Mouse (Mus musculus) retina, postnatal 7 days (tissue): ENCODE data around the gene Ncaph2.
A peak's percentile ranks its signal among the peaks of the same experiment; 100 is the strongest.

Experiments
- DNase-seq: peaks from one replicate; pipeline ENCODE4 v3.0.0-alpha.2; 2012; ENCODE audit warnings: low read depth, low spot score

Ncaph2 gene

DNA sequence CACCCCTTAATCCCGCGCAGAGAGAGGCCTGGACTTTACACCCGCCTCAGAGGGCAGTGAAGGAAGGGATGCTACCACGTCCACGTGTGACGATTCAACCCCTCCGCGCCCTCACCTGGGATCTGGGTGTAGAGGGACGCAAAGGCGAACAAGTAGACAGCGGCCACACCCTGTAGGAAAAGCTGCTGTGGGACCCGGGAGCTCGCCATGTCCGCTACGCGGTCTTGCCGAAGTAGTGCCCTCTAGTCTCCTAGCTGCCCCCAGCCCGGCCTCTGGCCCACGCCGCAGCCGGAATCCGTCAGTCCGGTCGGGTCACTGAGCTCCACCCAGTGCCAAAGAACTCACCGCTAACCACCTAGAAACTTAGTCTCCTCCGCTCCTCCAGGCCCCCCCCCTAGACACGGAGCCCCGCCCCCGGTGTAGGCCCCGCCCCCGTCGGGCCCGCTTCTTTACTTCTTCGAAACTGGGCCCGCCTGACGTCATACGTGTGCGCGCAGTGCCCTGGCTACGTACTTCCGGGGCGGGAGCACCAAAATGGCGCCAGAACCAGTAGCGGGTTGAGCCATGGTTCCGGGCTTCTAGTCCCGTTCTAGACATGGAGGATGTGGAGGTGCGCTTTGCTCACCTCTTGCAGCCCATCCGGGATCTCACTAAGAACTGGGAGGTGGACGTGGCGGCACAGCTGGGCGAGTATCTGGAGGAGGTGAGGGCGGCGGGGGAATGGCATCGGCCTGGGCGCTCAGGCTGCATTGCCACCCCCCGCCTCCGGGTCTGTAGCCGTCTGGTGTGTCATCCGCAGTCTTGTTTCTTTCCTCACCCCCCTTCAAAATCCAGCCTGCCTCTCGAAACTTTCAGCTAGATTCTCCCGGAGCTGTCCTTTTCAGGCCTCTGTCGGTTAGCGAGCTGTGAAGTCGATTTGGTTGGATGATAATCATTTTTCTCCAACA is at the start of gene Ncaph2, which contains the start of gene Lmf2:
TSS of gene Ncaph2 (plus strand) at position 479 of the 947 bp plus-strand sequence.
TSS of gene Lmf2 (minus strand) at position 419 of the 947 bp plus-strand sequence.
- peak; percentile 94 for DNase-seq

DNA sequence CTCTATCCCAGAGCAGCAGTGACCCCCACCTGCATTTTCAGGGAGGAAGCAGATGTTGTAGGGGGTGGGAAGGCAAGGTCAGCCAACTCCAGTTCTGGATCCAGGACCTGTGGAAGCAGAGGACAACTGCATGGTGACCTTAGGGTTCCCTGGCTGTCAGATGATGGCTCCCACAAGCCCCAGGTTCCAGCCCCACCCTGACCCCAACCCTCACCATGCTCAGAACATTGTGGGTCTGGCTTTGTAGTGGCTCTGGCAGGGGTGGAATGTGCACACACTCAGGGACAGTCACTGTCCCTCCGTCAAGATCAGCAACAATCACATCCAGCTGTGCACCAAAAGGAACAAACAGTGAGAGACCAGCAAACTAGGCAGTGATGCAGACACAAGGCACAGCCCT is 49.6 kb upstream of the Ncaph2 start:
- DNase-seq = no peak

DNA sequence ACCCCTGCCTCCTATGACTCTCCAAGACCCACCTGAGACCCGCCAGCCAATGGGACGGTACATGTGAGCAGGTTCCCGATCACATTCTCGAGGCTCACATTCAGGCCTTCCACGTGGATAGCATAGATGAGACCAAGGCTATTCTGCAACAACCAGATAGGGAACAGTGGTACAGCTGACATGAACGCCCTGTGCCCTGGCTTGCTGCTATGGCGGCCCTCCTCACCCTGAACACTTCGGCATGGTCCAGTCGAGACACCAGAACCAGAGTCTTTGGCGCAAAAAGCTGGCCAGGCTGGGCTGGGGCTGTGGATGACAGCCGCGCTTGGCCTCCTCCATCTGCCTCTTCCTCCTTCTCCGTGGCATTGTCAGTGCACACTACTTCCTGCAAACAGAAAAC is 48.1 kb upstream of the Ncaph2 start:
- no peak for DNase-seq

DNA sequence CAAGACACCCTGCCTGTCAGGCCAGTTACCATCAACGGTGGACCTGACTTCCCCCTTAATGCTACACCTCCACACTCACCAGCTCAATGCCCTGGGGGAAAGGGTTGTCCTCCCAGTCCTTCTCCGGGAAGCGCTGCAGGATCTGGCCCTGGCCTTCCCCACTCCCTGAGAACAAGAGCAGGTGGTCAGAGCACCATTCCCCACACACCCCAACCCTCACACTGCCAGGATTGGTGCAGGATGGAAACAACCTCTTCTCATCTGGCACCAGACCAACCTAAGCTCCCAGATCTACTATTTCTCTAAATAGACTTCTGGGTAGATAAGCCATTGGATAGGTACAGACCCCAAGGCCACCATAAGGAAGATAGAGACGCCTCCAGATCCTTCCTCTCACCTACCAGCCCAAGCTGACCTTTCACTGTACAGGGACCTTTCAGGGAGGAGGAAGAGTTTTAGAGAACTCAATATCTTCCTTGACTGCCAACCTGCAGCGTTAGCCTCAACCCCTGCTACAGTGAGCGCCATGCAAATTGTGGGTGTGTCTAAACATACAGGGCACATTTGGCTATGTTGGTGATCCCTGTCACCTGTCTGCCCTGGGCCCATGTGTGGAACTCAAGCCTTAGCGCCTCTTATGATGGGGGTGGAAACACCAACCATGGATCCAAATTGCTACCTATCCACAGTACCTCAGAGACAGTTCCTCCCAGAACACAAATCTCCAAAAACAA is 46.9 kb upstream of the Ncaph2 start:
- DNase-seq = no peak

DNA sequence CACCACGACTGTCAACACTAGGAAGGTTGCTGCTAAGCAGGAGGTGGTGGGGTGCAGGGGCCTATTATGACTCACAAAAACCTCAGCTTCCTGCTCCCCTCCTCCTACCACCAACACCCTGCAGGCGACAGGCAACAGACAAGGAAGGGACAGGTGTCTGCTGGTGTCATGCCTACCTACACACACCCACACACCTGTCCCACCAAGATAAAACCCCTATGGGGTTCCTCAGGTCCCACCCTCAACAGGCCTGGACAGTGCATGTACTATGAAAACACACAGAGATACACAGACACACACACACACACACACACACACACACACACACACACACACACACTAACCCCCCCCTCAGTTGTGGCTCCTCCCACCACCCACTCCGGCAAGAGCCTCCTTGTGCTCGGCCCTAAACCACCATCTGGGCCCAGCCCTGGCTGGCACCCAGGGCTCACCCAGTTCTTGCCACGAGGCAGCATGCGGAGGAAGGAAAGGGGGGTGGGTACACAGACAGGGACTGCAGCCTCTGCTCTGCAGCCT is 45.5 kb upstream of the Ncaph2 start:
- DNase-seq = no peak

DNA sequence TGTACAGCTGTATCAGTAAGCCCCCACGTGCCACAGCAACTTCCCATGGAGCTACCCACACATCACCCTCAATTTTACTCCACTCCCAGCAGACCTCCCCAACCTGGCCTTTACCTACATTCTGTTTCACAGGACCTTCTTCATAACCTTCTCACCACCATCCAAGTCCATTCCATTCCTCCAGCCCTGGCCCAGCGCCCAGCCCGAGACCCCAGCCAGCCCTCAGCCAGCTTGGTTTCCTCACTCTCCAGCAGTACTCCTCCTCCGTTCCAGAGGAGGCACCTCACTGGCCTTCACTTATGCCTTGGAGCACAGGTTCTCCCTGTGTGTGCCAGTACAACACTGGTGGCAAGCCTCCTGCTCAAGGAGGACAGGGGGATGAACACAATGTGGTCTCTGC is 42.2 kb upstream of the Ncaph2 start:
- DNase-seq = no peak

DNA sequence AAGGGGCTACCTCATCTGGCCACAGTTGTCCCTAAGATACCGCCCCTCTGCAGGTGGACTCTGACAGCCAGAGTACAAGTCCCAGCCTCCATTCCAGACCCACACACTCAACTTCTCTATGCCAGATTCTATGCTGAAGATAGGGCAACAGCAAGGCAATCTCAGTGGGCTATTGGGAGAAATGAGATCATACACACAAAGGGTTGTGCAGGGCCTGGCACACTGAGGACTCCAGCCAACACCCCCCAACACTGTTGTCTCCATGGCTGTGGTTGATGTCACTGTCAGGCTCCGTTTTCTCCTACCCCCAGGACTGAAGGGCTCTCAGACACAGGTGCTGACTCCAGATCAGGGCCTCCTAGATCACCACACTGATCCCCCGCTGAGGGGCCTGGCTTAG is 41.4 kb upstream of the Ncaph2 start:
- no peak for DNase-seq

DNA sequence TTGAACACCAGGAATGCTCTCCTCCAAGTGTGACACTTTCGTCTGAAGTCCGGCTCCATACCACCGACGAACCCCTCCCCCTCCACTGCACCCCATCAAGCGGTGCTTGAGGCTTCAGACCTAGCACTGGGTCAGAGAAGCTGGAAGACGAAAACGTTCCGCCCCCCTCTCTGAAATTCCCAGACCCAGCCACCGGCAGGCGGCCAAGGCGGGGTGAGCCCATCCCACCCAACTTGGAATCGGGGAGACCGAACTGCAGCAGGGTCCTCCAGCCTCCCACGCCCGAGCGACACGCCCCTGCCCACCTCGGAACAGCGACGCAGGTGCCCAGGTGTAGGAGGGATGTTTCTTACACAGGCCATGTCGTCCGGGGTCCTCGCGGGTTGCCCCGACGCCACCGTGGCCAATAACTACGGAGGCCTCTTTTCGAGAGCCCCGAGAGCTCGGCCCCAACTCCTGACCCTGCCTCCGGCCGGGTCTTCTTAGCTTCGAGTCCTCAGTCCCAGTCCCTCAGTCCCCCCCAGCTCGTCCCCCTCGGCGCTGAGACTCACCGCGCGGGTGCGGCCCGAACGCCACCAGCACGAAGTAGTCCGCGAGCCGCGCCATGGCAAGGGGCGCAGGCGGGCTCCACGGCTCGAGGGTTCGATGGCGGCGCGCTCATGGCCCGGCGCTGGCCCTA is 40.9 kb upstream of the Ncaph2 start:
- DNase-seq = peak; percentile 6

DNA sequence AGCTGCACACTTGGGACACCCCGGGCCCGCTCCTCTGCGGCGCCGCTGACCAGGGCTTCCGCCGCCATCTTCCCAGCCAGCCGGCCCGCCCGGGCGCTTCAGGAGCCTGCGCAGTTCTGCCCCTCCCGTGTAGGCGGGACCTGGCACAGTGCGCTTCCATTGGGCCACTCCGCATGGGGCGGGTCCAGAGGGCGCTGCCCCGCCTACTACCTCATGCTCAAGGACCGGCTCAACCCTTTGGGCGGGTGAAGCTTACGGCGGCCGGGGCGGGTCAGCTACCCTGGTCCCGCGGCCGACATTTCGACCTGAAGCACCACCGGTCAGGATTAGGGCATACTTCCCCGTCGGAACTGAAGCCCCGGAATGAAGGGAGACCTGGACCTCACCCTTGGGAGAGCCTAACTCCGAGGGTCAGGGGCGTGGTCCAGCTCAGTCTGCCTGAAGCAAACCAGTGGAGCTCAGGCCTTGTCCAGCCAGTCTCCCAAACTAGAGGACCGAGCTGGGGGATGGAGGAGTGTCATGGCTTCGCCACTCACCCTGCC is 40.3 kb upstream of the Ncaph2 start, which contains the start of gene Sbf1:
TSS of gene Sbf1 (minus strand) at position 122 of the 542 bp plus-strand sequence.
- DNase-seq = peak; percentile 94

DNA sequence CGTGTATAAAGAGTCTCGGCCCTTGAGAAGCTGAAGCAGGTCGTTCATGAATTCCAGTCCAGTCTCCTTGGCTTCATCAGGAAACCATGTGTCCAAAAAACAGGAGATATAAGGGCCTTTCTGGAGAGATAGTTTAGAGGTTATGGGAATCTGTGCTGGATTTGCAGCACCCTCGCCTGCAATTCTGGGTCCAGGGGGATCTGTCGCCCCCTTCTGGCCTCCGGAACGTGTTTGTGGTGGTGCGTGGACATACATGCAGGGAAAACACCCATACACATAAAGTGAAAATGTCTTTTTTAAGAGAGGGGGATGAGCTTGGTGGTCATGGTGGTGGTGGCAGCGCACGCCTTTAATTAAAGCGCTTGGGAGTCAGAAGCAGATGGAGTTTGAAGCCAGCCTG is 39.4 kb upstream of the Ncaph2 start:
- DNase-seq = no peak

DNA sequence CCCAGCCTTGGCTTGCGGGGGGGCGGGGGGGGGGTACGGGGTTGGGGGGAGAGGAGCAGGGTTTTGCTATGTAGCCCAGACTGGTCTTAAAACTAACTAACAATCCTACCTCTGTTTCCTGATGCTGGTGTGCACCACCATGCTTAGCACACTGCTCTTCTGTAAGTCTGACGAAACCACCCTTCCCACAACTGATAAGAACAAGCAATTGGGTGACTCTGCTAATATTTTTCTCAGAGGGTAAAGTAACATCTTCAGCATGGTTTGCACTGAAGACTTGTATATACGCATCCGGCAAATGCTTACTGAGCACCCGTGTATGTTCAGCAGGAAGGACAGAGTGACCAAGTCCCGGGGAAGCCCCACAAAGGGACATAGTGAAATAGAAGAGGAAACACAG is 34.3 kb upstream of the Ncaph2 start:
- no peak for DNase-seq

DNA sequence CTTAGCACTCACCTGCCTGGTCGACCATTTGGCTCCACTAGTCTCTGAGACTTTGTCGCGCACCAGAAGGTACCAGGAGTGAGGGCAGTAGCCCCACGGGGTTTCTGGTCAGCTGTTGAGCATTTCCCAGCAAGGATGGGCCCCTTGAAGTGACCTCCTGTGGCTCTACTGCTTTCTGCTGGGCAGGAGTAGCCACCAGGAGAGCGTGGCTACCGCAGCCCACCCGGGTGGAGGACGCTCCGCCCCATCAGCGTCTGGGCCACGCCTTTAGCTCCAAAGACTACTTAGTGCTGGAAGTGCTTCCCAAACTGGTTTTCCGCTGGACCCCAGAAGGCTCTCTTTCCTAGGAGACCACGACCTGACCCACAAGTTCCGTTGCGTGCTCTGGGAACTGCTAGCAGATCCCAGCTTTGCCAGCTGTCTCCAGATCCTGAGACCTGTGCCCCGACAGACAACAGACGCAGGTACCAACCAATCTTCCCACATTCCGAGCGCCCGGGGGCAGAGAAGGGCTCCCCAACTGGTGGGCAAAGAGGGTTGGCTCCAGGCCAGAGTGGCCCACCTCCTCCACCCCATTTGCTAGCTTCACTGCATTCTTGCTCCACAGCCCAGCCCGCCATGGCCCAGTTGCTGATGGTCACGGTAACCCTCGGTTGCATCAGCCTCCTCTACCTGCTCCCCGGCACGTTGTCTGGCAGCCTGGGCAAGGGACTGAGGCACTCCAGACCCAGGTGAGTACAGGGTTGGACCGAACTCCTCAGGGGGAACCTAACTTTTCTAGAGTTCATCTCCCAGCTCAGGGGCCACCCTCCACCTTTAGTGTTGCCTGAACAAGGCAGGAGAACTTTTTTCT is 32.6 kb upstream of the Ncaph2 start, which contains the start of gene Adm2:
TSS of gene Adm2 (plus strand) at position 51 of the 853 bp plus-strand sequence.
- DNase-seq = no peak

DNA sequence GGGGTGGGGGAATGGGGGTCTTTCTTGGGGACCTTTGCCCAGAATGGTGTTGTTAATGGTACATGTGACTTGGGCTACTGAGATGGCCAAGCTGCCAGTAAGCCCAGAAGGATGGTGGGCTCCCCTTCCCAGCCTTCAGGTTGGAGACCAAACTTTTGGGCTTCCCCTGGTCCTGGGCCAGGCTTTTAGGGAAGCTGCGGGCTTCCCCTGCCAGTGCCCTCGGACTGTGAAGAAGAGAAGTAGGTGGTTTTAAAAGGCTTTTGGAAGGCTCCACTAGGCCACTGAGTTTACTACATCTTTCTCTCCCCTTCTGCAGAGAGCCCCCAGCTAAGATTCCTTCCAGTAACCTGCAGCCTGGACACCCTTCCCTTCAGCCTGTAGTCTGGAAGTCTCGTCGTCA is 31.9 kb upstream of the Ncaph2 start:
- no peak for DNase-seq

DNA sequence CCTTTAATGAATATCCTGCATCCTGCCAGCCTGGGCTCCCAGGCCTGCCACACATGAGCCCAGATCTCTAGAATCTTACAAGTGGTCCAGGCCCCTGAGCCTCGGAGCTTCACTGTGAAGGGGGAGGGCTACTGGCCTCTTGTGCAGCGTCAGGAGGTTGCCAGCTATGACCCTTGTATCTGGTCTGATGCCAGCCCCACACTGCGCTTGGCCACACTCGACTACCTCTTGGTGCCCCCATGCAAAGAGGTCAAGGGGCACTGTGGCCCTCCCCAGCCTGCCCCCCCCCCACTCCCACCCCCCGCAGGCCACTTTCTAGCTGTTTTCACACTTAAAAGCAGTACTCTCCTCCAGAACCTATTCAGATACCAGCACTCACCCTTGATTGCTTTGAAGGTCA is 29.1 kb upstream of the Ncaph2 start:
- no peak for DNase-seq

DNA sequence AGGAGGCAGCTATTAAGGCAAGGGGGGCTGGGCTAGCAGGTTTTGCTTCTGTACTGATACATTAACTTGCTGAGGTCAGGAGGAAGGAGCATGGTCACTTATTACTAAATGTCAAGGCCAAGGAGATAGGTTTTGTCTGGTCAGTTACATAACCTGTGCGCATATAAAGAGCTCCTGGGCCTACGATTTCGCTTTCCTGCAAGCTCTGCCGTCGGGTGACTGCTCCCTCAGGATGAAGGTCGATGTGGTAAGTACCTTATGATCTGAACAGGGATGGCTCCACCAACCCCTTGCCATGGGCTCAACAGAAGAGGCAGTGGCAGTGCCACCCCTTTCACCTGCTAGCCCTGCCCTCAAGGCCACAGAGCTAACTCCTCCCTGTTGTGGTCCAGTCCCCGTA is 21.2 kb upstream of the Ncaph2 start, which contains the start of gene Miox:
TSS of gene Miox (plus strand) at position 128 of the 400 bp plus-strand sequence.
- no peak for DNase-seq

DNA sequence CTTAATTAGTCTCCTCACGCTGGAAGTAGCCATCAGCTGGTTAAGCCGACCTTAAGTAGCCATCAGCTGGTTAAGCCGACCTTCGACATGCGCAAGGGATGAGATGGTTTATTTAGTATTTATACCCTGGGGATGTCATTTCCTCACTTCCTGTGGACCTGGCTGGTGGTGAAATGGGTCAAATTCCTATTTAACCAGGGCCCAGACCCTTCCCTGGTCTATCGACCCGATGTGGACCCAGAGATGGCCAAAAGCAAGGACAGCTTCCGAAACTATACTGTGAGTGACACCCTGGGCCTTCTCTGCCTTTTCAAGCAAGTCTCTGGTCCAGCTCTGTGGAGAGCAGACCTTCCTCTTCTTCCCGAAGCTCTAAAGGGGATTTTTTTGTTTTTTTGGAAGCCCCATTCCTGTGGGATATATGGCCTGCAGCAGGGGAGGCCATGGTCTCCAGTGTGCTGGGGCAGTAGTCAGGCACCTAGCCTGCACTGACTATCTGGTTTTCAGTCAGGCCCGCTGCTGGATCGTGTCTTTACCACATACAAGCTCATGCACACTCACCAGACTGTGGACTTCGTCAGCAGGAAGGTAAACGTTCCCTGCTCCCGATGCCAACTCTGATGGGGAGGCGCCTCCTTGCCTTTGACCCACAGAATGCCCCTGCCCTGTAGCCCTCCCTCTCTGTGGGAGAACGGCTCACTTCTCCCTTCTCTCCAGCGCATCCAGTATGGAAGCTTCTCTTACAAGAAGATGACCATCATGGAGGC is 20.6 kb upstream of the Ncaph2 start:
- DNase-seq = peak; percentile 23

DNA sequence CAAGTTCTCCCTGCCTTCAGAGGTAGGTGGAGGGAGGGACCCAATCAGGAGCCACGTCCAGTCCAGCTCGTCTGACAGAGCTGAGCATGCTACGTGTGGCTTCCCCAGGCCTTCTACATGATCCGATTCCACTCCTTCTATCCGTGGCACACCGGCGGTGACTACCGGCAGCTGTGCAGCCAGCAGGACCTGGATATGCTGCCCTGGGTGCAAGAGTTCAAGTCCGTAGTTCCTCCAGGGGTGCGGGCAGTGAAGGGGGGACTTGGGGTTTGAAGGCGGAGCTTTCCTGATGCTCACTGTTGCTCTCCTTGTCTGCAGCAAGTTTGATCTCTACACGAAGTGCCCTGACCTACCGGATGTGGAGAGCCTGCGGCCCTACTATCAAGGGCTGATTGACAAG is 19.1 kb upstream of the Ncaph2 start:
- DNase-seq = no peak

DNA sequence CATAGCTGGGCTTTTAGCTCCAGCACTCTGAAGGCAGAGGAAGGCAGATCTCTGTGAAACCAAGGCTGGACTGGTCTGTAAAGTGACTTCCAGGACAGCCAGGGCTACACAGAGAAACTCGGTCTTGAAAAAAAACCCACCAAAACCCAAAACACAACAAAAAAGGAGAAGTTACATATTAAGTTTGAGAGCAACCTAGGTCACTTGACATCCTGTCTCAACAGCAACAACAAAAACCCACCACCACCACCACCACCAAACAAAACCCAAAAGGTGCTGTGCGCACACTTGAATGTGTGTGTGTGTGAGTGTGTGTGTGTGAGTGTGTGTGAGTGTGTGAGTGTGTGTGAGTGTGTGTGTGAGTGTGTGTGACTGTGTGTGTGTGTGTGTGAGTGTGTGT is 15.8 kb upstream of the Ncaph2 start:
- no peak for DNase-seq

DNA sequence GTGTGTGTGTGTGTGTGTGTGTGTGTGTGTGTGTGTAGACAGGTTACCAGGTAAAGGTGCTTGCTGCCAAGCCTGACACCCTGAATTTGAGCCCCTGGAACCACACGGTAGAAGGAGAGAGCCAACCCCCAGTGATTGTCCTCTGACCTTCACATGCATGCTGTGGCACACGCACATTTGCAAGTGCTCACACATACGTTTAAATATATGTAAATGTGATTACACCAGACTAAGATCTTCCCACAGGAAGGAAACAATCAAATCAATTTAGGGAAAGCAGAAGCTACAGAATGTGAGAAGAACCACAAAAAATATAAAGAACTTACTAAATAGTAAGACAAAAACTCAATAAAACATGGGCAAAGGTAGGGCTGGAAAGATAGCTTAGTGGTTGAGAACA is 15.4 kb upstream of the Ncaph2 start:
- no peak for DNase-seq

DNA sequence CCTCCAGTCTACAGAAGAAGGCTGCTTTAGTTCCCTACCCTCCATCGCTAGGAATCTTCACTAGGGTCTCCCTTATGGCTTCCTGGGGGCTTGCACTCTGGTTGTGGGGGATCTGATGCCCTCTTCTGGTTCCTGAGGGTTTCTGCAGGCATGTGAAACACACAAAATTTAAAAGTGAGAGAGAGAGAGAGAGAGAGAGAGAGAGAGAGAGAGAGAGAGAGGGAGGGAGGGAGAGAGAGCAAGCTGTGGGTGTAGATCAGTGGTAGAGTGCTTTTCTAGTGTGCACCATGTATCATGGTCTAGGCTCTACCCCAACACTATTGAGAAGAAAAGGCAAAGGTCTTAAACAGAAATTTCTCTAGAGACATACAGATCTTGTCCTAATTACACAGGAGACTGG is 13.8 kb upstream of the Ncaph2 start:
- DNase-seq = no peak
